Mouse (Mus musculus) liver, postnatal 0 days (tissue): ENCODE results near the gene Plet1.

ENCODE experiments used
- CTCF ChIP-seq: sonication (generic); IDR thresholded peaks from 2 replicates; pipeline ENCODE4 v1.5.1; 2016; ENCODE audit warnings: antibody characterized with exemption, low read depth
- EP300 ChIP-seq: IDR thresholded peaks from 2 replicates; pipeline ENCODE4 v1.6.1; 2016; ENCODE audit warnings: antibody characterized with exemption, low read depth, mild to moderate bottlenecking

- no peak for TF ChIP-seq CTCF
- no peak for TF ChIP-seq EP300
Observed at GRCm38 (mm10) chr9:50536603-50537135, 42.3 kb downstream of the Plet1 start.
